Mouse (Mus musculus): ENCODE results near the gene Lexm.

The Lexm gene

GRCm38 (mm10) chr4:106545817-106546373, 71.1 kb downstream of the Lexm start:
- no peak for DNase-seq (ENCODE audit: low read depth, low spot score)

DNA sequence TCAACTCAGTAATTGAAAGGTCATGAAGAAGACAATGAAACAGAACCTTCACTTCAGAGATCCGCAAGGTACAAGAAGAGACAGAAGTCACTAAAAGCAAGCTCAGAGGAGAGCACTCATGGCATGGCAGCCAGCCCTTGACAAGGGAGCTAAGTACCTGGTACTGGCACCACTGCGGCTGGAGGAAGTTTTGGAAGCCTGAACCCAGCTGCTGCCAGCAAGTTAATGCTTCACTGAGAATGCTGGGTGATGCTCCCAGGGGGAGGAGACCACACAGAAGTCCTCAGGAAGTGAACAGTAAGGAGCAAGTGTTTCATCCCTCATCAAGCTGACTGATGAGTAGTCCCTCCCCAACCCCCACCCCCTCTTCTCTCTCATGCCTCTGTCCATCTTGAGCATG, 74.8 kb downstream of the Lexm start:
- DNase-seq (ENCODE audit: low read depth, low spot score), result no peak

DNA sequence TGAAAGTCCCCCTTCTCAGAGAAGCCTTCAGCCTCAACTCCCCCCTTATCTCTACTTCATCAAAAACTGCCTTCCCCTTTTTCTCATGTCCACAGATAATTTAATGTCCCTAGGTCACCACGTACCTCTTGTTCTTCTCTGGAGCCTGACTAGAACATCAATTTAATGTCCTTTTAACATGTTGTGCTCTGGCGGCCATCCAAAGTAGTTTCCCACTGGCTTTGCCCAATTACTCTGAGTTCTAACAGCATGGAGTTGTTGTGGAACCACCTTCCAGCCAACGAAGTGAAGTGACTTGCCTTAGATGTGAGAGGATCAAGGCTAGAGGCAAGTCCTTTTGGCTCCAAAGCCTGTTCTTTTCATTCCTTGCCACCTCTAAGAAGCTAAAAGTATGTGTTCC, 75.5 kb downstream of the Lexm start:
- no peak for DNase-seq (ENCODE audit: low read depth, low spot score)

Measured in CD4-positive, CD25-positive, alpha-beta regulatory T cell, adult 2 months (primary cell).